ENCODE assay signal across 8 mouse cellular contexts in the genomic region with DNA sequence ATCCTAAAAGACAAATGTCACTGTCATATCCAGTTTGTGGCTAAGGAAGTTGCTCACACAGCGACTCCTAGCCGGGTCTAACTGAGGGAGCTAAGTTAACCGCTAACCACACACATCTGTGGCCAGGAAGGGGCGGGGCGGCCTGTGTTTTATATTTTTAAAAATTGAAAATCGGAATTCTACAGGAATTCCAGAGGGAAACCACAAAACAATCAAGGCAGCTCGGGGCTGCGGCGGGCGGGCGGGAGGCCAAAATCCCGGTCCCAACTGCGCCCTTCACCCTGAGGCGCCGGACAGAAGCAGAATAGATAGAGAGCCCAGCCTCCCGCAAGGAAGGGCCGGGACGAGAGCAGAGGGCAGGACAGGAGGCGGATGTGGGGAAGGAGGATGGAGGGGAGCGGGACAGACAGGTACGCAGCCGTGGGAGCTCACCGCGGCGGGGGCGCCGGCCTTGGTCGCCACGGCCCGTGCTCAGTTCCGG. TPM values are rescaled to one million over a fixed set of nuclear protein-coding genes. Genes with fewer than 3 reads are reported as not detected.
A peak's percentile ranks its signal among the peaks of the same experiment; 100 is the strongest.
DNase-seq lines count a peak whose midpoint lies in the region; ATAC-seq and TF ChIP-seq lines count a peak whose summit lies in the region.

No protein-coding gene starts in this region.

- peaks cover 5% of the 10 kb centered on the region for H3K4me1 ChIP-seq in hindbrain, embryonic 16.5 days (ENCODE audit: control insufficient read depth, insufficient read depth, low read depth, low read length)
- H3K4me1 ChIP-seq in liver, postnatal 0 days (ENCODE audit: insufficient read depth) = peaks cover 27% of the 10 kb centered on the region
- H3K4me1 ChIP-seq in stomach, embryonic 14.5 days (ENCODE audit: control insufficient read depth, insufficient read depth, low read length) = peaks cover 14% of the 10 kb centered on the region

- H3K4me2 ChIP-seq in hindbrain, embryonic 16.5 days (ENCODE audit: low read length) = peak overlapping the region; percentile 81
- H3K4me2 ChIP-seq in liver, postnatal 0 days (ENCODE audit: low read depth, low read length) = peak overlapping the region; percentile 80
- peak overlapping the region; percentile 56 for H3K4me2 ChIP-seq in stomach, embryonic 14.5 days (replicated peaks; ENCODE audit: low read depth, low read length)

- peak; percentile 65 for ATAC-seq in hindbrain, embryonic 16.5 days
- peak; percentile 29 for ATAC-seq in liver, postnatal 0 days
- peak; percentile 63 for ATAC-seq in stomach, embryonic 14.5 days (ENCODE audit: insufficient number of reproducible peaks, insufficient read depth, low FRiP score, low read depth)

- peak overlapping the region; percentile 61 for H3K9ac ChIP-seq in hindbrain, embryonic 16.5 days (ENCODE audit: low read depth, low read length)
- peak overlapping the region; percentile 83 for H3K9ac ChIP-seq in liver, postnatal 0 days (replicated peaks)
- peak overlapping the region; percentile 71 for H3K9ac ChIP-seq in stomach, embryonic 14.5 days (replicated peaks; ENCODE audit: low read depth, low read length)

- H3K79me2 ChIP-seq in C2C12 (ENCODE audit: control insufficient read depth, insufficient read depth) = peaks cover 50% of the 10 kb centered on the region

- intact Hi-C loops in gastrocnemius, postnatal 36 days (cut with DNase I) = no loop called here

- peak overlapping the region; percentile 77 for H3ac ChIP-seq in C2C12 (ENCODE audit: control insufficient read depth, insufficient read length, low read depth)

- WGBS in hindbrain, embryonic 16.5 days = under 1% methylated on average over 28 of the region's 31 CpGs
- WGBS in liver, postnatal 0 days (ENCODE audit: insufficient replicate concordance) = 2% methylated on average over 31 of the region's 31 CpGs
- WGBS in stomach, embryonic 14.5 days = under 1% methylated on average over 31 of the region's 31 CpGs

- no peak overlapping the region for H3K27ac ChIP-seq in hindbrain, embryonic 16.5 days (ENCODE audit: low read depth, low read length)
- H3K27ac ChIP-seq in liver, postnatal 0 days (ENCODE audit: low read depth) = peak overlapping the region; percentile 84
- H3K27ac ChIP-seq in stomach, embryonic 14.5 days (ENCODE audit: low read length) = peak overlapping the region; percentile 68; the same call in 1 of the 2 replicates

- peak; percentile 17 to 25 for DNase-seq in adrenal gland, postnatal 36 days
- DNase-seq in adrenal gland, adult 2 months = no peak
- DNase-seq in embryo, embryonic 9.5 days (ENCODE audit: extremely low spot score) = peak; percentile 41
- peak; percentile 48 for DNase-seq in liver, postnatal 0 days
- no peak for DNase-seq in gastrocnemius, postnatal 36 days

- peaks cover 35% of the 10 kb centered on the region for H3K36me3 ChIP-seq in C2C12 (ENCODE audit: control insufficient read depth, insufficient read depth)
- no peaks in the 10 kb centered on the region for H3K36me3 ChIP-seq in hindbrain, embryonic 16.5 days (ENCODE audit: control insufficient read depth, insufficient read depth, low read length)
- H3K36me3 ChIP-seq in liver, postnatal 0 days (replicated peaks; ENCODE audit: insufficient read depth, low read length) = peaks cover 5% of the 10 kb centered on the region
- H3K36me3 ChIP-seq in stomach, embryonic 14.5 days (ENCODE audit: control insufficient read depth, insufficient read depth, low read length) = peaks cover 6% of the 10 kb centered on the region; the same call in 1 of the 2 replicates

- no peaks in the 10 kb centered on the region for H3K27me3 ChIP-seq in C2C12 (ENCODE audit: control insufficient read depth, insufficient read depth, insufficient read length)
- H3K27me3 ChIP-seq in hindbrain, embryonic 16.5 days (replicated peaks; ENCODE audit: control insufficient read depth, insufficient read depth, low read length) = no peaks in the 10 kb centered on the region
- H3K27me3 ChIP-seq in liver, postnatal 0 days (ENCODE audit: insufficient read depth, low read length) = no peaks in the 10 kb centered on the region
- no peaks in the 10 kb centered on the region for H3K27me3 ChIP-seq in stomach, embryonic 14.5 days (ENCODE audit: control insufficient read depth, insufficient read depth, low read length)

- TF ChIP-seq EP300 in liver, postnatal 0 days (IDR thresholded peaks at IDR 0.05; ENCODE audit: low read depth) = no peak

- peaks cover 41% of the 10 kb centered on the region for H3K79me3 ChIP-seq in C2C12 (ENCODE audit: low read depth)

- TF ChIP-seq CTCF in C2C12 (IDR thresholded peaks at IDR 0.05; ENCODE audit: control insufficient read depth, insufficient read depth, insufficient read length) = no peak
- peak; percentile 29; the same call in 1 of the 2 replicates for TF ChIP-seq CTCF in liver, postnatal 0 days (IDR thresholded peaks at IDR 0.05; ENCODE audit: low read depth)

- peak overlapping the region; percentile 86 for H3K4me3 ChIP-seq in C2C12 (ENCODE audit: insufficient read depth, poor library complexity, severe bottlenecking)
- peak overlapping the region; percentile 69 for H3K4me3 ChIP-seq in hindbrain, embryonic 16.5 days (ENCODE audit: low read length)
- H3K4me3 ChIP-seq in liver, postnatal 0 days (ENCODE audit: low read depth, low read length) = peak overlapping the region; percentile 93
- peak overlapping the region; percentile 80 for H3K4me3 ChIP-seq in stomach, embryonic 14.5 days (ENCODE audit: low read depth, low read length)

- H3K9me3 ChIP-seq in hindbrain, embryonic 16.5 days (ENCODE audit: control insufficient read depth, low read length) = no peaks in the 10 kb centered on the region
- H3K9me3 ChIP-seq in liver, postnatal 0 days (ENCODE audit: low read length) = no peaks in the 10 kb centered on the region
- H3K9me3 ChIP-seq in stomach, embryonic 14.5 days (ENCODE audit: control insufficient read depth, low read depth, low read length) = no peaks in the 10 kb centered on the region

TF ChIP-seq in C2C12, 6 proteins besides CTCF, POLR2A, EP300 and RAD21:
- no peak for TF ChIP-seq MYOG (IDR thresholded peaks at IDR 0.05; ENCODE audit: control insufficient read depth, extremely low read depth, insufficient read length)
- no peak for TF ChIP-seq USF1 (IDR thresholded peaks at IDR 0.05; ENCODE audit: low read depth)
- TF ChIP-seq CEBPB (IDR thresholded peaks at IDR 0.05; ENCODE audit: low read depth) = no peak
- TF ChIP-seq MAX (IDR thresholded peaks at IDR 0.05) = no peak
- TF ChIP-seq FOSL1 (IDR thresholded peaks at IDR 0.05; ENCODE audit: insufficient read depth, low read length, poor library complexity, severe bottlenecking) = no peak
- TF ChIP-seq MYOD1 (IDR thresholded peaks at IDR 0.05; ENCODE audit: control insufficient read depth, insufficient read length, low read depth) = no peak

RNA-seq across cellular contexts. Expression of a gene that starts 0.4 kb away (rescaled TPM):
- total RNA-seq in adrenal gland, postnatal 36 days (2021) = 1 to 10 TPM; 6.2 to 7.5 TPM
- total RNA-seq in adrenal gland, adult 2 months (2021) = 1 to 10 TPM; 2.2 to 4.2 TPM
- 0.30 and 0.82 TPM in 2 replicates for polyA plus RNA-seq in adrenal gland, adult 2 months (2012; rRNA removed)
- 19.8 TPM for polyA plus RNA-seq in C2C12 (2012; fragmentation: generic; extraction: Trizol)
- 10.5 and 12.1 TPM in 2 replicates for polyA plus RNA-seq in hindbrain, embryonic 16.5 days (2015; fragmentation: Nextera tagmentation; extraction: Ambion mirVana)
- polyA plus RNA-seq in liver, postnatal 0 days (2015; fragmentation: Nextera tagmentation; extraction: Ambion mirVana) = 10.1 and 12.5 TPM in 2 replicates
- 59.1 and 60.7 TPM in 2 replicates for polyA plus RNA-seq in stomach, embryonic 14.5 days (2014; fragmentation: Nextera tagmentation; extraction: Ambion mirVana)
- 1 to 10 TPM in 1 of 2 experiments, under 1 TPM in 1; 0.27 to 1.1 TPM for total RNA-seq in gastrocnemius, postnatal 36 days (2021)

RNA-seq across cellular contexts. Expression of a gene that starts 29.5 kb away (rescaled TPM):
- total RNA-seq in adrenal gland, postnatal 36 days (2021) = 100 to 1,000 TPM in 1 of 2 experiments, 10 to 100 TPM in 1; 91.9 to 225 TPM
- total RNA-seq in adrenal gland, adult 2 months (2021) = 100 to 1,000 TPM; 138 to 247 TPM
- 314 and 323 TPM in 2 replicates for polyA plus RNA-seq in adrenal gland, adult 2 months (2012; rRNA removed)
- polyA plus RNA-seq in C2C12 (2012; fragmentation: generic; extraction: Trizol) = 8.3 TPM
- 18.6 and 25.1 TPM in 2 replicates for polyA plus RNA-seq in hindbrain, embryonic 16.5 days (2015; fragmentation: Nextera tagmentation; extraction: Ambion mirVana)
- 18.2 and 23.9 TPM in 2 replicates for polyA plus RNA-seq in liver, postnatal 0 days (2015; fragmentation: Nextera tagmentation; extraction: Ambion mirVana)
- polyA plus RNA-seq in stomach, embryonic 14.5 days (2014; fragmentation: Nextera tagmentation; extraction: Ambion mirVana) = 6.7 and 7.5 TPM in 2 replicates
- 10 to 100 TPM; 16.6 to 32.6 TPM for total RNA-seq in gastrocnemius, postnatal 36 days (2021)

Comparison
In these comparisons a context has a peak if more than half of its experiments do, and no peak if none do; other contexts are left out.
1. DNase-seq: peak in adrenal gland, postnatal 36 days (2 of 2), embryo, embryonic 9.5 days (single experiment) and liver, postnatal 0 days (single experiment); none in adrenal gland, adult 2 months (single experiment) and gastrocnemius, postnatal 36 days (0 of 2).
2. RNA of a gene that starts 29.5 kb away (polyA plus RNA-seq): 314 to 323 TPM in adrenal gland, adult 2 months; 18.6 to 25.1 TPM in hindbrain, embryonic 16.5 days, 18.2 to 23.9 TPM in liver, postnatal 0 days, 8.3 TPM in C2C12 (single experiment) and 6.7 to 7.5 TPM in stomach, embryonic 14.5 days; every median in the first group is over 10 times any median in the second.
3. Peak in every context shown above with its lines, with median percentiles within 50 percentile points of each other: H3K4me3 ChIP-seq, ATAC-seq, H3K4me2 ChIP-seq and H3K9ac ChIP-seq.